Mouse (Mus musculus): Measurements from ENCODE around the gene A930017K11Rik. TPM values are rescaled to one million over a fixed set of nuclear protein-coding genes. Genes with fewer than 3 reads are reported as not detected.

The A930017K11Rik gene
- polyA plus RNA-seq, 1 experiment from 2014 or later, result 0.18 TPM

DNA sequence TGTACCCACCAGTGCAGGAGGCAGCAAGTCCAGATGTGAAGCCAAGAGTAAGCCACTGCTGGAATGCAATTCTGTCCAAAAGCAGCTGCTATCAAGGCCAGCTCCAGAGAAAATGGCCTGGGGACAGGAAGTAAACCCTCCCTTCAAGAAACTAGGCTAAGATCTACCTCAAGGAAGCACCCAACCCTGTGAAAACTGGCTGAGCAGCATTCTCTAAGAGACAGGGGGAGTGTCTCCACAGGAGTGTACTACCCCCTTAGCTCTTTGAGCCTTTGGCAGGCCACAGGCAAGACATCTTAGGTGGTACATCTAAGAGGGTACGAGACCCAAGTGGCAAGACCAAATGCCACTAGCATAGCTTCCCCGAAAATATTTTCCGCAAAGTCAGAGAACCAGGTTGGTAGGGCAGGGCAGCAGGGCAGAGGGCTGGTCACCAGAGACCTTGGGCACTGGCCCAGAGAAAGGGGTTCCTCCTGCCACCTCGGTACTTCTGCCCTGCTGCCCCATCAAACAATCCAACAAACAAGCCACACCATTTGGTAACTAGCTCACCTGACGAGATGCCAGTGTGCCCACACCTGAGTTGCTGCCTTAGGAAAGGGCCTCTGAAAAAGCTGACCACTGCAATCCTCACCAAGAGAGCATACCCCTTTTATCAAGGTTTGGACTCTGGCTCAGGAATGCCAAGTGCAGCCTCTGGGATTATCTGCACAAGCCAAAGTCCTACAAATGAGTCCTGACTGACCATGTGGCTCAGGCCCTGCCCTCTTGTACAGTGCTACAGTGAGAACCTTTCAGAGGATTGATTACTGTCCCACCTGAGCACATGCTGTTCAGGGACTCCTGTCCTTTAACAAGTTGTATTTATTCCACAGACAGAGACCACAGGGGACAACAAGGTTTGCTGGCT, 27.7 kb upstream of the A930017K11Rik start:
- no peak overlapping the region for H3K9ac ChIP-seq
- peaks cover 7% of the 10 kb centered on the region; the same call in 1 of the 2 replicates for H3K36me3 ChIP-seq
- H3K4me1 ChIP-seq, result peaks cover 35% of the 10 kb centered on the region
- no peak overlapping the region for H3K4me3 ChIP-seq
- no peak for ATAC-seq (ENCODE audit: insufficient number of reproducible peaks, insufficient read depth, low FRiP score, low TSS enrichment, low read depth)
- H3K27ac ChIP-seq, result peak overlapping the region; percentile 33; the same call in 1 of the 2 replicates
- no peaks in the 10 kb centered on the region for H3K27me3 ChIP-seq
- no peaks in the 10 kb centered on the region for H3K9me3 ChIP-seq
- H3K4me2 ChIP-seq, result no peak overlapping the region
- 81% methylated on average over 5 of the region's 5 CpGs for WGBS

DNA sequence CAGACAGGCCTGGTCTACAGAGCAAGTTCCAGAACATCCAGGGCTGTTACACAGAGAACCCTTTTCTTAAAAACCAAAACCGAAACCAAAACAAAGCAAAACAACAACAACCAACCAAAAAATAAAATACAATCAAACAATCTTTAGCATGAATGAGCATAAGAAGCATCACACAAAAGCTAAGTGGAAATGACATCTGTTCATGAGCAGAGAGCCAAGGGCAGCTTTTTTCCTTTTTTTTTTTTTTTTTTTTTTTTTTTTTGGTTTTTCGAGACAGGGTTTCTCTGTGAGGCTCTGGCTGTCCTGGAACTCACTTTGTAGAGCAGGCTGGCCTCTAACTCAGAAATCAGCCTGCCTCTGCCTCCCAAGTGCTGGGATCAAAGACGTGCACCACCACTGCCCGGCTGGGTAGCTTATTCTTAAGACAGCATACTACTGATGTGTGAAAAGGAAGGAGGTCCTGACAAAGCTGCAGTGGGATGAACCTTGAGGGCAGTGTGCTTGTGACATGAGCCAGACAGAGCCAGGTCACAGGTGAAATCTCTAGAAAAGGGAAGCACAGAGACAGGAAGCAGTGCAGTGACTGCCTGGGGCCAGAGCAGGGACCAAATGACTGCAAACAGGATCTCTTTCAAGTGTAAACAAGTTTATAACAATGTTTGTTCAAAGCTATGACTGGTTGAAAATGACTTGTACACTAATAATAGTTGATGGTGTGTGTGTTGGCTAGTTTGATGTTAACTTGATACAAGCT, 18.8 kb upstream of the A930017K11Rik start:
- Histone ChIP-seq H3K27me3 (no peaks in the 10 kb centered on the region), H3K4me2 (no peak overlapping the region), H3K9me3 (no peaks in the 10 kb centered on the region), H3K4me3 (no peak overlapping the region), H3K4me1 (peaks cover 20% of the 10 kb centered on the region), H3K36me3 (peaks cover 18% of the 10 kb centered on the region), H3K9ac (no peak overlapping the region), H3K27ac (no peak overlapping the region)
- no peak for ATAC-seq (ENCODE audit: insufficient number of reproducible peaks, insufficient read depth, low FRiP score, low TSS enrichment, low read depth)
- 85% methylated on average over 4 of the region's 4 CpGs for WGBS

DNA sequence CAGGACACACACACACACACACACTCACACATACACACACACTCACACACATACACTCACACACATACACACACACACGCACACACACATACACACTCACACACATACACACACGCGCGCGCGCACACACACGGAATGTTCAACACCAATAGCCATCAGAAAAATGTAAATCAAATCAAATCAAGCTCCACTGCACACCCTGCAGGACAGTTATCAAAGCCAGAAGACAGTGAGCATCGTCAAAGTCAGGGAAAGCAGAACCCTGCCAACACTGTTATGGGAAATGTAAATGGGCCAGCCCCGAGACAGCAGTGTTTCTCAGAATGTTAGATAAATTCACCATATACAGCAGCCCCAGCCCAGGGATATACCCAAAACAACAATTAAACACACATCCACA, 18.1 kb upstream of the A930017K11Rik start:
- ATAC-seq (ENCODE audit: insufficient number of reproducible peaks, insufficient read depth, low FRiP score, low TSS enrichment, low read depth), result no peak
- WGBS, result 93% methylated on average over 9 of the region's 9 CpGs
- H3K27me3 ChIP-seq, result no peaks in the 10 kb centered on the region

DNA sequence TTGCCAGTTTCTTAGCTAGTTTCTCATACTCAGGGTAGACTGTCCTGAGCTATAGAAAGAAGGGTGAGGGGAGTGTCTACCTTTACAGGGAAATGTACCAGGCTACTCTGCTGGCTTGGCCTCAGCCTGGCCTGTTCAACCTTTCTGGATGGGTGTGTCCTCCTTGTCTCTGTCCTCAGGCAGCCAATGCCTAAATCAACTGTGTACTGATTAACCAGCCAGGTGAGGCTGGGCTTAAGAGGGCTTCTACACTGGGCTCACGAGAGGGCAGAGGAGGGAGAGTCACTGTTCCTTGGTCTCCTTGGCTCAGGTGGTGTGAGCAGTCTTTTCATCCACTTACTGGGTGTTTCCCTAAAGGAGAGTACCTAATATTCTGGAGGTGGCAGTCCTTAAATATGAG, 15.8 kb upstream of the A930017K11Rik start:
- 81% methylated on average over 1 of the region's 1 CpGs for WGBS
- Histone ChIP-seq H3K27ac (no peak overlapping the region), H3K4me1 (peaks cover 6% of the 10 kb centered on the region; the same call in 1 of the 2 replicates), H3K4me3 (no peak overlapping the region), H3K4me2 (no peak overlapping the region), H3K9me3 (no peaks in the 10 kb centered on the region), H3K36me3 (peaks cover 42% of the 10 kb centered on the region), H3K27me3 (no peaks in the 10 kb centered on the region), H3K9ac (no peak overlapping the region)
- no peak for ATAC-seq (ENCODE audit: insufficient number of reproducible peaks, insufficient read depth, low FRiP score, low TSS enrichment, low read depth)

More for the DNA sequence above, 18.1 kb upstream of the A930017K11Rik start:
- no peaks in the 10 kb centered on the region for H3K9me3 ChIP-seq
- no peak overlapping the region for H3K27ac ChIP-seq
- H3K36me3 ChIP-seq, result peaks cover 20% of the 10 kb centered on the region
- no peak overlapping the region for H3K4me2 ChIP-seq
- no peak overlapping the region for H3K4me3 ChIP-seq
- H3K9ac ChIP-seq, result no peak overlapping the region
- H3K4me1 ChIP-seq, result peaks cover 20% of the 10 kb centered on the region

DNA sequence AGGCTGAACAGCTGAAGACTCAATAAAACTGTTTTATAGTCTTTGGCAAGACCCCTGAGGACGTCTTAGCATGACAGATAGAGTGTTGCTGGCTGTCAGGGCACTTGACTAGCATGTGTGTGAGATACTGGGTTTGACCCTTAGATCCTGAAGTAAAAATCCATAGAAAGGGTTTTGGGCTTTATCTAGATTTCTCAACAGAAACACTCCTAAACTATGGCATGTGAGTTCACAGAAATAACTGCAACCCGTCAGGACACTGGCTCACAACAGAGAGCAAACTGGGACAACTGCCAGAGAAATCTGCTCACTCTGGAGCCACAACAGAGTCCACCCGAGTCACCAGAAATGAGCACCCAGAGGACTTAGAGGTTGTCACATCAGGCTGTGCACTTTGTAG, 15.3 kb upstream of the A930017K11Rik start:
- Histone ChIP-seq H3K9ac (no peak overlapping the region), H3K27ac (no peak overlapping the region), H3K27me3 (no peaks in the 10 kb centered on the region), H3K4me1 (peaks cover under 1% of the 10 kb centered on the region; the same call in 1 of the 2 replicates), H3K9me3 (no peaks in the 10 kb centered on the region), H3K36me3 (peaks cover 43% of the 10 kb centered on the region), H3K4me3 (no peak overlapping the region), H3K4me2 (no peak overlapping the region)
- ATAC-seq (ENCODE audit: insufficient number of reproducible peaks, insufficient read depth, low FRiP score, low TSS enrichment, low read depth), result no peak
- 72% methylated on average over 3 of the region's 3 CpGs for WGBS

DNA sequence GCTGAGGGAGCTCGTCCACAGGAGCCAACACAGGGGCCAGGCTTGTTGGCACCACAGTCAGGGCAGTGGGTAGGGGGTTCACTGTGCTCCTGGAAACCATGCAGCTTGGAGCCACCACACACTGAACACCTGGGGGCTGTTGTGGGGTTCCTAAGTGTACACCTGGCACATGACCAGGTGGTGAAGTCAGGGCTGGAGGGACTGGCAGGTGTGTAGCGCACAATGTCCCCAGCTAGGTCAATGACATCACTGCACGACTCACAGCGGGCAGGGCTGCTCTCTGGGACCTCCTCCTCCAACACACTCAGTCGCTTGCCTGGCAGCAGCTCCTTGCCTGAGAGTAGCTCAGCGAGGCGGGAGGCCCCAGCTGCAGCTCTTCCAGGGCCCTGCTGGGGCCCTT, 11.9 kb upstream of the A930017K11Rik start:
- H3K4me1 ChIP-seq, result no peaks in the 10 kb centered on the region
- WGBS, result 90% methylated on average over 7 of the region's 7 CpGs
- H3K27ac ChIP-seq, result no peak overlapping the region
- ATAC-seq (ENCODE audit: insufficient number of reproducible peaks, insufficient read depth, low FRiP score, low TSS enrichment, low read depth), result no peak
- H3K9me3 ChIP-seq, result no peaks in the 10 kb centered on the region
- no peak overlapping the region for H3K9ac ChIP-seq
- no peak overlapping the region for H3K4me3 ChIP-seq
- H3K4me2 ChIP-seq, result no peak overlapping the region
- no peaks in the 10 kb centered on the region for H3K27me3 ChIP-seq
- peaks cover 70% of the 10 kb centered on the region for H3K36me3 ChIP-seq

DNA sequence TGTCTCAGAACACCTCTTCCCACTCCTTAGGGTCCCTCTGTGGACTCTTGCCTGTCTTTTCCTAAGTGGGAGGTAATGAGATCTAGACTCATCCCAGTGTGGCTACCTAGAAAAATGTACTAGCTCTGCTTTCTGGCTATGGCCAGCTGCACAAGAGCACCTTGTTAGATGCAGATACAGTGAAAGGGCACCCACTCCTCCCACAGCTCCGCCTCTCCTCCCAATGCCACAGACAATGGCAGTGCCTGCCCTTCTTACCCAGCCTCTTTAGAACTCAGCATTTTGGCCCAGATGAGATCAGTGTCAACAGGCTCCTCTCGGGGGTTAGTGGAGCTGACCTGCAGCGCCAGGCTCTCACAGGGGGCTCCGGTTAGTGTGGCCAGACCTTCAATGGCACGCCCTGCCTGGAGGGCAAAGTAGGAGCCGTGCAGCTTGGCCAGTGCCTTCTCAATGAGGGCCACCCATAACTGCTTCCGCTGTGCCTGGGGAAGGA, 10.1 kb upstream of the A930017K11Rik start:
- H3K4me1 ChIP-seq, result no peaks in the 10 kb centered on the region
- 88% methylated on average over 7 of the region's 7 CpGs for WGBS
- no peak overlapping the region for H3K4me2 ChIP-seq
- no peaks in the 10 kb centered on the region for H3K27me3 ChIP-seq
- no peak overlapping the region for H3K4me3 ChIP-seq
- H3K36me3 ChIP-seq, result peaks cover 87% of the 10 kb centered on the region
- H3K27ac ChIP-seq, result no peak overlapping the region
- H3K9ac ChIP-seq, result no peak overlapping the region
- no peaks in the 10 kb centered on the region for H3K9me3 ChIP-seq
- no peak for ATAC-seq (ENCODE audit: insufficient number of reproducible peaks, insufficient read depth, low FRiP score, low TSS enrichment, low read depth)

DNA sequence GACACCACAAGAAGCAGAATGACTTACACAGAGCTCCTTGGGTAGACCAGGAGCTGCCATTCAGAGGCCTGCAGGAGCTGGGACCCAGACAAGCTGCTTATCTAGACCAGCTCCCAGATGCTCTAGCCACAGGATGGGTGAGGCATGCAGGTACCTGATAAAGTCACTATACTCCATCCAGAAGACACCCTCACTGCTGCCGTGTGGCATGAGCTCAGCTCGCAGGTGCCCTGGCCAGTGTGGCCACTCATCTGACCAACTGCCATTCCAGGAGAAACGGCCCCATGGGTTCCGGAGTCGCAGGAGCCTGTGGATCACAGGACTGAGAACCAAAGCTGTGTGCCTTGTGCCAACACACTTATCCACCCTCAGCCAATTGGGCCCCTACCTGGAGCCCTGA, 9.2 kb upstream of the A930017K11Rik start:
- 94% methylated on average over 5 of the region's 5 CpGs for WGBS
- H3K4me1 ChIP-seq, result 0 out of 2 replicates have a peak, but pooled peaks cover 4% of the 10 kb centered on the region
- no peak for ATAC-seq (ENCODE audit: insufficient number of reproducible peaks, insufficient read depth, low FRiP score, low TSS enrichment, low read depth)
- H3K27ac ChIP-seq, result no peak overlapping the region
- H3K4me3 ChIP-seq, result no peak overlapping the region
- H3K4me2 ChIP-seq, result no peak overlapping the region
- no peaks in the 10 kb centered on the region for H3K27me3 ChIP-seq
- peaks cover 87% of the 10 kb centered on the region for H3K36me3 ChIP-seq
- no peaks in the 10 kb centered on the region for H3K9me3 ChIP-seq
- no peak overlapping the region for H3K9ac ChIP-seq

DNA sequence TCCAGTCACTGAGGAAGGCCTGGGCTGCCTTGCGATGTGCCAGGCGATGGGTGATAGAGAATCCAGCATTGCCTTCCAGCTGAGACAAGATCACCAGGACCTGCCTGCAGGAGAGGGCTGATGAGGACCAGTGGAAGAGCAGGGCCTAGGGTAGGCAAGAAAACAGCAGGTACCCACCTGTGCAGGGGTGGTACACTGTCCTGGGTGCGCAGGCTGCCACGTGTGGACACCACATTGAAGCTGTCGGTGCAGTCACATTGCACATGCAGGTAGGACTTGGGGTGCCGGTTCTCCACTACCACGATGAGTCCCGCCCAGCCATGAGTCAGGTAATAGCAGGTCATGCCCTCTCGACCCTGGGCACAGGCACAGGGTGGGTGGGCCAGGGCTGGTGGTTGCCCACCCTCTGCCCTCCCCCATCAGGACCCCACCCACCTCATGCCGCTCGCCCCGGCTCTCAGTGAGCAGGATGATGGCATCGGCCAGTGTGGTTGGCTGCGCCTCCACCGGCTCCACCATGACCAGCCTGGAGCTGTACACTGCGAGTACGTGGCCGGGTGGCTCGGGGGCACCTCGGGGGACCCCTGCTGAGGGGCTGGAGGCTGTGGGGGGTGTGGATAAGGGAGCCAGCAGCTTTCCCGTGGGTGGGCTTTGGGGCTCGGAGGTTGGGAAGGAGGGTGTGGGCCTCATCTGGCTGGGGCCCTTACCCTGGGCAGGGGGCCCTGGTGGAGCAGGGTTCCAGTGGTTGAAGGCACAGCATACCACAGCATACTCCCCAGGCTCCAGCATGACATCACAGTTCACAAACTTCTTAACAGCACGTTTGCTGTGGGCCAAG, 7.5 kb upstream of the A930017K11Rik start:
- ATAC-seq (ENCODE audit: insufficient number of reproducible peaks, insufficient read depth, low FRiP score, low TSS enrichment, low read depth), result no peak
- Histone ChIP-seq H3K27ac (no peak overlapping the region), H3K9me3 (no peaks in the 10 kb centered on the region), H3K36me3 (peaks cover 76% of the 10 kb centered on the region), H3K27me3 (no peaks in the 10 kb centered on the region), H3K4me3 (no peak overlapping the region), H3K4me1 (peaks cover 9% of the 10 kb centered on the region), H3K9ac (no peak overlapping the region), H3K4me2 (no peak overlapping the region)
- 90% methylated on average over 23 of the region's 23 CpGs for WGBS

DNA sequence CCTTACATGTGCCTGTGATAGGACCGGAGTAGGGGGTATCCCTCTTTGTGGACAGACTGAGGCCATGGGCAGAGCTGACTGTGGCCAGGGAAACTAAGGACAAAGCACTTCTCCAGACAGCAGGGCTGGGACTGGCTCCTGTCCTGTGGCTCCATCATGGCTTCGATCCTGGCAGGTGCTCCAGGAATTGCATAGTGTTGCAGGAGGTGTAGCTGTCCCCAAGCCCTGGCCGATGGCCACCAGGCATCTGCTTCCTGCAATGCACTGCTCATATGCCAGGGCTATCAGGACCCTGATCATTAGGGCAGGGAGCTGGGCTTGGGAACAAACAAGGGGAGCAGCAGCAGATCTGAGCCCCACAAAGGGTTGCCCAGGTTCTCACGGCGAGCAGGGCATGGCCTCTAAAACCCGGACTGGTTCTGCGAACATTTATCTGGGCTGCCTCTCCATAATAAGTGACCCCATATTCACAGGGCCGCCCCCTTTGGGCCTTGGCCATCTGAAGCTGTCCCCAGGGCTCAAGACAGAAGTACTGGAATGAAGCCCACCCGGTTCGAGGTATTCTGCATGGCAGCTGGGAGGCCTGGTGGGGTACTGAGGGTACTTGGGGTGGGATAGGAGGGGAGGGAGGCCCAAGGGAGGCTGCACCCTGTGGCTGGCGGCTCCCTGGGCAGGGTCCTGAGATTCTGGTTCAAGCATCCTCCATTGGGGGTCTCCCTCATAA, 6.6 kb upstream of the A930017K11Rik start:
- Histone ChIP-seq H3K36me3 (peaks cover 67% of the 10 kb centered on the region), H3K27me3 (peaks cover 3% of the 10 kb centered on the region), H3K4me3 (no peak overlapping the region), H3K9me3 (no peaks in the 10 kb centered on the region), H3K4me1 (peaks cover 9% of the 10 kb centered on the region), H3K27ac (no peak overlapping the region), H3K4me2 (no peak overlapping the region), H3K9ac (no peak overlapping the region)
- ATAC-seq (ENCODE audit: insufficient number of reproducible peaks, insufficient read depth, low FRiP score, low TSS enrichment, low read depth), result no peak
- WGBS, result 95% methylated on average over 11 of the region's 11 CpGs

All from embryonic facial prominence, embryonic 13.5 days (tissue).